Mouse (Mus musculus): ENCODE measurements around the gene Pdia4. TPM values are rescaled to one million over a fixed set of nuclear protein-coding genes. Genes with fewer than 3 reads are reported as not detected.

Gene Pdia4
- polyA plus RNA-seq, 1 experiment from 2014 or later, result 300 TPM

DNA sequence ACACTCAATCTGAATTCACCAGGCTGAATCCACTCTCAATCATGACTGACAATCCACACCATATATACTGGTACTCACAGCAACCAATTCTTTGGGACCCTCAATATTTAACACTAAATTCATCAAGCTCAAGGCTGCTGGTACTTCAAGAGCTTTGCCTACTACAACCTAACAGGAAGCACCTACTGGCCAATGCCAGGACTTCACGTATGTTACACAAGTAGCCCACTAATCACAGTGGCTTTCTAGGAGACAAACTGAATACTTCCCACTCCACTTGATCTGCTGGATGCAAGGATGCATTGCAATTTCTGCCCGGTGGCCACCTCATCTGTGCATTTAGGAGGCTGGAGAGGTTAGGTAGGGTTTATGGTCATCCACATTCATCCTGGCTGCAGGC is 3.0 kb downstream of the Pdia4 start:
- H3K36me3 ChIP-seq, result peaks cover 18% of the 10 kb centered on the region
- no peaks in the 10 kb centered on the region for H3K27me3 ChIP-seq
- WGBS, result 68% methylated on average over 2 of the region's 2 CpGs
- peak overlapping the region; percentile 4; the same call in 1 of the 2 replicates for H3K4me3 ChIP-seq
- no peak overlapping the region for H3K9ac ChIP-seq
- no peak for ATAC-seq (ENCODE audit: insufficient number of reproducible peaks, insufficient read depth, low FRiP score, low TSS enrichment)
- H3K9me3 ChIP-seq, result no peaks in the 10 kb centered on the region
- peaks cover 26% of the 10 kb centered on the region for H3K4me1 ChIP-seq
- H3K27ac ChIP-seq, result no peak overlapping the region
- H3K4me2 ChIP-seq (replicated peaks), result peak overlapping the region; percentile 35; the same call in 1 of the 2 replicates

DNA sequence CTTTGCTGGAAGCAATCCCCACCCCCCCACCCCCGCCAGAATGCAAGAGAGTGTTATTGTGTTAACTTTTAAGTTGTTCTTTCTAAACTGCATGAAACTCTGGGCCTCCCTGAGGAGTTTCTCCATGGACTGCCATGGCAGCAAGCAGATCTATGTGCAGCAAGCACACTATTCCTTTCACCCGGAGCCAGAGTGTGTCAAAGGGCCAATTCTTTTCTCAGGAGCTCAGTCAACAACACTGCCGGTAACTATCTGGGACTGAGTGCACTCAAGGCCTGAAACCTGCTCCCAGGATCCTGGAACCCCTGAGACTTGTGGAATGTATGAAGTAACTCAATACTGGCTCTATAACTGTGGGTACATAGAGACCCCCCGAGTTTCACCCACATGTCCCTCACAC is 4.2 kb downstream of the Pdia4 start:
- Histone ChIP-seq H3K4me2 (replicated peaks) (no peak overlapping the region), H3K4me1 (peaks cover 26% of the 10 kb centered on the region)
- WGBS, result 69% methylated on average over 4 of the region's 4 CpGs

GRCm38 (mm10) chr6:47808545-47808944 is 4.7 kb downstream of the Pdia4 start:
- H3K27me3 ChIP-seq, result no peaks in the 10 kb centered on the region
- WGBS, result 90% methylated on average over 5 of the region's 5 CpGs
- no peak overlapping the region for H3K4me3 ChIP-seq
- H3K9me3 ChIP-seq, result no peaks in the 10 kb centered on the region
- H3K27ac ChIP-seq, result no peak overlapping the region
- H3K36me3 ChIP-seq, result peaks cover 35% of the 10 kb centered on the region
- no peak overlapping the region for H3K4me2 ChIP-seq (replicated peaks)
- H3K9ac ChIP-seq, result no peak overlapping the region
- no peak for ATAC-seq (ENCODE audit: insufficient number of reproducible peaks, insufficient read depth, low FRiP score, low TSS enrichment)
- peaks cover 26% of the 10 kb centered on the region for H3K4me1 ChIP-seq

More for the DNA sequence above, 4.2 kb downstream of the Pdia4 start:
- H3K9ac ChIP-seq, result no peak overlapping the region
- peaks cover 29% of the 10 kb centered on the region for H3K36me3 ChIP-seq
- no peak overlapping the region for H3K27ac ChIP-seq
- H3K27me3 ChIP-seq, result no peaks in the 10 kb centered on the region
- H3K4me3 ChIP-seq, result no peak overlapping the region
- no peaks in the 10 kb centered on the region for H3K9me3 ChIP-seq
- no peak for ATAC-seq (ENCODE audit: insufficient number of reproducible peaks, insufficient read depth, low FRiP score, low TSS enrichment)

- no peak overlapping the region for H3K27ac ChIP-seq
- WGBS, result 90% methylated on average over 2 of the region's 2 CpGs
- no peaks in the 10 kb centered on the region for H3K9me3 ChIP-seq
- H3K4me2 ChIP-seq (replicated peaks), result no peak overlapping the region
- no peak overlapping the region for H3K4me3 ChIP-seq
- no peaks in the 10 kb centered on the region for H3K27me3 ChIP-seq
- no peak for ATAC-seq (ENCODE audit: insufficient number of reproducible peaks, insufficient read depth, low FRiP score, low TSS enrichment)
- H3K9ac ChIP-seq, result no peak overlapping the region
- H3K4me1 ChIP-seq, result peaks cover 26% of the 10 kb centered on the region
- H3K36me3 ChIP-seq, result peaks cover 46% of the 10 kb centered on the region
Measured at GRCm38 (mm10) chr6:47807419-47807818, 5.8 kb downstream of the Pdia4 start.

DNA sequence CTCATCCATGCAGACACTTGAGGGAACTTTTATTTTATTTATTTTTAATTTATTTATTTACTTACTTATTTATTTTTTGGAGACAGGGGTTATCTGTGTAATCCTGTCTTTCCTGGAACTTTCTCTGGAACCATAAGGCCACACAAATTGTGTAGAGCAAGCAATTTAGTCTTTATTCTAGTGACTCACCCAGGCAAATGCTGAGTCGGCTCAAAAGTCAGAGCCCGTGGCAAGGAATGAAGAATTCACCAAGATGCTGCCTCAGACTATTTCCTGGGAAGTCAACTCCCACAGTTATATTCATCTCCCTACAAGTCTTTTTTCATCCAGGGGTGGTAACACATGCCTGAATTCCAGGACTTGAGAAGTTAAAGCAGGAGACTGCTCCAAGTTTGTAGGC is 7.7 kb downstream of the Pdia4 start:
- H3K9ac ChIP-seq, result no peak overlapping the region
- no peak overlapping the region for H3K27ac ChIP-seq
- no peaks in the 10 kb centered on the region for H3K9me3 ChIP-seq
- H3K4me2 ChIP-seq (replicated peaks), result no peak overlapping the region
- ATAC-seq (ENCODE audit: insufficient number of reproducible peaks, insufficient read depth, low FRiP score, low TSS enrichment), result no peak
- H3K36me3 ChIP-seq, result peaks cover 65% of the 10 kb centered on the region
- 78% methylated on average over 2 of the region's 2 CpGs for WGBS
- no peaks in the 10 kb centered on the region for H3K27me3 ChIP-seq
- peaks cover 15% of the 10 kb centered on the region for H3K4me1 ChIP-seq
- H3K4me3 ChIP-seq, result no peak overlapping the region

DNA sequence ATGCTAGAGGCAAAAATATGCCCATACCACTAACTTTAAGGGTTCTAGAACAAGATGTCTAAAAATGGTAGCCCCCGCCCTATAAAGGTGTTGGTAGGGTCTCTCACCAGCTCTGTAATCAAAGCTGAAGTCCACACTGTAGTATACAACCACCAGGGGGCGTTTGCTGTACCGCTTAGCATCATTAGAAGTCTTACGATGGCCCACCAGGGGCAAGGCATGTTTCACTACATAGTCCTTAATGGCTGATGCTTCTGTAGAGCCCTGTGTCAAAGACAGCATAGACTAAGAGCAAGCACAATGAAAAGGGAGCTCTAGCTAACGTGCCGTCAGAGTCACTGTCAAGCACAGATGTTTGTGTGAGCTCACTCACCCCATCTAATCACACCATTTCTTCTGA is 14.2 kb downstream of the Pdia4 start:
- Histone ChIP-seq H3K4me1 (no peaks in the 10 kb centered on the region), H3K4me2 (replicated peaks) (no peak overlapping the region), H3K9me3 (no peaks in the 10 kb centered on the region), H3K27me3 (no peaks in the 10 kb centered on the region), H3K27ac (no peak overlapping the region), H3K4me3 (no peak overlapping the region), H3K36me3 (peaks cover 95% of the 10 kb centered on the region), H3K9ac (no peak overlapping the region)
- 58% methylated on average over 6 of the region's 6 CpGs for WGBS
- ATAC-seq (ENCODE audit: insufficient number of reproducible peaks, insufficient read depth, low FRiP score, low TSS enrichment), result no peak

GRCm38 (mm10) chr6:47794106-47794830 is 19.0 kb downstream of the Pdia4 start:
- no peak overlapping the region for H3K27ac ChIP-seq
- no peak overlapping the region for H3K4me3 ChIP-seq
- H3K9ac ChIP-seq, result no peak overlapping the region
- no peak for ATAC-seq (ENCODE audit: insufficient number of reproducible peaks, insufficient read depth, low FRiP score, low TSS enrichment)
- H3K4me1 ChIP-seq, result no peaks in the 10 kb centered on the region
- H3K27me3 ChIP-seq, result no peaks in the 10 kb centered on the region
- H3K4me2 ChIP-seq (replicated peaks), result no peak overlapping the region
- 65% methylated on average over 10 of the region's 10 CpGs for WGBS
- no peaks in the 10 kb centered on the region for H3K9me3 ChIP-seq
- peaks cover 50% of the 10 kb centered on the region for H3K36me3 ChIP-seq

GRCm38 (mm10) chr6:47793284-47793683 is 19.9 kb downstream of the Pdia4 start:
- Histone ChIP-seq H3K4me1 (0 out of 2 replicates have a peak, but pooled peaks cover 4% of the 10 kb centered on the region), H3K27me3 (no peaks in the 10 kb centered on the region), H3K9me3 (no peaks in the 10 kb centered on the region), H3K9ac (no peak overlapping the region), H3K4me2 (replicated peaks) (no peak overlapping the region), H3K27ac (no peak overlapping the region), H3K36me3 (peaks cover 40% of the 10 kb centered on the region), H3K4me3 (no peak overlapping the region)
- no peak for ATAC-seq (ENCODE audit: insufficient number of reproducible peaks, insufficient read depth, low FRiP score, low TSS enrichment)
- WGBS, result 73% methylated on average over 5 of the region's 5 CpGs

DNA sequence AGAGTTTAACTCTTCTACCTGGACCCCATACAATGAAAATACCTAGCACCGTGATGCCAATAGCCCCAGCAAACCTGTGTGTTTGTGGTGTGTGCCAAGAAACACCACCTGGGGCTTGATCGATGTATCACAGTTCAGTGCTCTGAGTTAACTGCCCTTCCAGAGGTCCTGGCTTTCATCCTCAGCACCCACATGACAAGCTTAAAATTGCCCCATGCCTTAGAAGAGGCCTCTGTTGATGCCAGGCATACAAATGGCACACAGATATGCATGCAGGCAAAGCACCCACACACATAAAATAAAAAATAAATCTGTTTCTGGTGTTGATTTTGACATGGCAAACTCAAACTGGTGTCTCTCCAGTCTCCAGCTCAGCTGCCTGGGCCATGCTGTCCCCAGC is 20.7 kb downstream of the Pdia4 start:
- H3K9me3 ChIP-seq, result no peaks in the 10 kb centered on the region
- H3K4me2 ChIP-seq (replicated peaks), result no peak overlapping the region
- H3K4me1 ChIP-seq, result 0 out of 2 replicates have a peak, but pooled peaks cover 4% of the 10 kb centered on the region
- H3K36me3 ChIP-seq, result peaks cover 33% of the 10 kb centered on the region
- no peak for ATAC-seq (ENCODE audit: insufficient number of reproducible peaks, insufficient read depth, low FRiP score, low TSS enrichment)
- 94% methylated on average over 2 of the region's 2 CpGs for WGBS
- H3K27ac ChIP-seq, result no peak overlapping the region
- H3K4me3 ChIP-seq, result no peak overlapping the region
- H3K27me3 ChIP-seq, result no peaks in the 10 kb centered on the region
- H3K9ac ChIP-seq, result no peak overlapping the region

DNA sequence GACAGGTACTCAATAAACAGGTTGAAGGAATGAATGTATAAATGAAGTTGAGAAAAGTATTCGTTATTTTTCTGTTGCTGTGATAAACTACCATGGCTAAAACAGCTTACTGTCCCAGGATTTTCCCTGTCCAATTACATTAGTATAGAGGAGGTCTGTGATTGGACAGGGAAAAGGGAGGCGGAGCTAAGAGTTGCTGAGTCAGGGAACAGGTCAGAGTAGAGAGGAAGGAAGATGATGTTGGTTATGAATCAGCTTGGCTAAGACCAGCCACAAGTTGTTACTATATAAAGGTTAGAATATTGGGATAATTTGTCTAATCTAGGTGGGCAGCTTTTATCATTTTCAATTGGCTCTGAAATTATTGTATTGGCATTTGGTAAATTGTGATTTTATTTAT is 22.5 kb downstream of the Pdia4 start:
- Histone ChIP-seq H3K4me2 (replicated peaks) (no peak overlapping the region), H3K36me3 (peaks cover 17% of the 10 kb centered on the region), H3K9me3 (no peaks in the 10 kb centered on the region), H3K4me3 (no peak overlapping the region), H3K27me3 (no peaks in the 10 kb centered on the region), H3K27ac (no peak overlapping the region), H3K4me1 (0 out of 2 replicates have a peak, but pooled peaks cover 4% of the 10 kb centered on the region), H3K9ac (no peak overlapping the region)
- no peak for ATAC-seq (ENCODE audit: insufficient number of reproducible peaks, insufficient read depth, low FRiP score, low TSS enrichment)
- WGBS, result 57% methylated on average over 2 of the region's 2 CpGs

DNA sequence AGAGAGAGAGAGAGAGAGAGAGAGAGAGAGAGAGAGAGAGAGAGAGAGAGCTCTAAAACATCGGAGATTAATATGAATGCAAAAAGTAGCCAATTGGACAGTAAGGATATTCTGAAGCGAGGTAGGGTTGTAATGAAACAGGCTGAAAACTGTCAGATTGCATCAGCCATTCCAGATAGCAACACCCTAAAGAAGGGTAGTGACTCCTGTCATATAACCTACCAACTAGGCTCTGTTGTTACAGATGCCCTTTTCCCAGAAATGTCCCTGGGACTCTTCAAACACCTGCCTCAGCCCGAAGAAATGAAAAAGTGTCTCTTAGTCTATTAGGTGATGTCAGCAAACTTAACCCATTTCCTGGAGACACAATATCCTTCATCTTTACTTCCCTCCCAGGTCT is 24.4 kb downstream of the Pdia4 start:
- H3K4me2 ChIP-seq (replicated peaks), result peak overlapping the region; percentile 51
- H3K4me3 ChIP-seq, result peak overlapping the region; percentile 44
- peaks cover 3% of the 10 kb centered on the region; the same call in 1 of the 2 replicates for H3K36me3 ChIP-seq
- H3K27ac ChIP-seq, result peak overlapping the region; percentile 92
- 33% methylated on average over 3 of the region's 3 CpGs for WGBS
- no peaks in the 10 kb centered on the region for H3K27me3 ChIP-seq
- peak overlapping the region; percentile 70 for H3K9ac ChIP-seq
- no peak for ATAC-seq (ENCODE audit: insufficient number of reproducible peaks, insufficient read depth, low FRiP score, low TSS enrichment)
- H3K4me1 ChIP-seq, result 0 out of 2 replicates have a peak, but pooled peaks cover 4% of the 10 kb centered on the region
- H3K9me3 ChIP-seq, result no peaks in the 10 kb centered on the region

DNA sequence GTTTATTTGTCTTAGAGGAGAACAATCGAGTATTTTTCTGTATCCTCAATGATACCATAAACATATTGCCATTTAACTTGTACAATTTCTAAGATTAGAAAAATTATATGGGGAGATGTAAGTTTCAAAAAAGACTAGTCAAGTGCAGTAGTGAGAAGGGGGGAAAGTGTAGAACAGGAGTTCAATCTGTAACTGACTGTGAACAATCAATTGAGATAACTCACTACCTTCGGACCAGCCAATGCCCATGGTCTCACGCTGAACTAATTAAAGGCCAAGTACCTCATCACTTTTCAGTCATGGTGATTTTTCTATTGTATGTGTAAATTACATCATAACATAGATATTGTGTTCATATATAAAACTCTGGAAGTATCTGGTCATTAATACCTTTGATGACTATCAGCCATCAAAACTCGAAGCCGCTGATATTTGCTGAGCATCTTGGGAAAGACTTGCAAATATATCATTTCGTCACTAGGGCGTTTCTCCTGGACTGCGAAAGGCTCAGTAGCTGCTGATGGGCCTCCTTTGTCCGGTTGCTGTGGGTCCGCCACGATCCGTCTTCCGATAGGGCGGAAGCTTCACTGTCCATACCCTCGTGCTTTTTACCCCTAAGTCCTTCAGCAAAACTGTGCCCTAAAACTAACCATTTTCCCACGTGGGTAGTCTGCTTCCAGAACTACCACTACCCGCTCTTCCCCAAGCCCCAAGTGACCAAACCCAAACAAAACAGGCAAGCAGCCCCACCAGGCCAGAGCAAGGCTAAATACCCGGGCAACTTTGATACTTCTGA is 25.1 kb downstream of the Pdia4 start:
- Histone ChIP-seq H3K9me3 (no peaks in the 10 kb centered on the region), H3K9ac (peak overlapping the region; percentile 70), H3K4me2 (replicated peaks) (peak overlapping the region; percentile 51), H3K27me3 (no peaks in the 10 kb centered on the region), H3K27ac (peak overlapping the region; percentile 92), H3K36me3 (peaks cover 3% of the 10 kb centered on the region; the same call in 1 of the 2 replicates), H3K4me1 (0 out of 2 replicates have a peak, but pooled peaks cover 4% of the 10 kb centered on the region), H3K4me3 (peak overlapping the region; percentile 44)
- WGBS, result under 1% methylated on average over 18 of the region's 18 CpGs
- peak; percentile 92 for ATAC-seq (ENCODE audit: insufficient number of reproducible peaks, insufficient read depth, low FRiP score, low TSS enrichment)

Data from embryonic facial prominence, embryonic 12.5 days (tissue).